Mouse (Mus musculus) small intestine, adult 2 months (tissue): ENCODE measurements around the gene Pip5k1c.

ENCODE experiments used
- CTCF ChIP-seq: fragments of 200-500 bp; IDR thresholded peaks from 2 replicates; pipeline ENCODE4 v1.5.1; 2012; ENCODE audit warnings: low read depth, mild to moderate bottlenecking, control low read depth, inconsistent platforms, low read length, moderate library complexity, mixed read lengths; ENCODE audit not compliant: insufficient replicate concordance, insufficient read length; ENCODE audit errors: extremely low read depth
- POLR2A ChIP-seq: fragments of 200-500 bp; IDR thresholded peaks from 2 replicates; pipeline ENCODE4 v1.6.1; 2012; ENCODE audit warnings: low read depth, mild to moderate bottlenecking, control low read depth, inconsistent platforms, low read length, moderate library complexity

DNA sequence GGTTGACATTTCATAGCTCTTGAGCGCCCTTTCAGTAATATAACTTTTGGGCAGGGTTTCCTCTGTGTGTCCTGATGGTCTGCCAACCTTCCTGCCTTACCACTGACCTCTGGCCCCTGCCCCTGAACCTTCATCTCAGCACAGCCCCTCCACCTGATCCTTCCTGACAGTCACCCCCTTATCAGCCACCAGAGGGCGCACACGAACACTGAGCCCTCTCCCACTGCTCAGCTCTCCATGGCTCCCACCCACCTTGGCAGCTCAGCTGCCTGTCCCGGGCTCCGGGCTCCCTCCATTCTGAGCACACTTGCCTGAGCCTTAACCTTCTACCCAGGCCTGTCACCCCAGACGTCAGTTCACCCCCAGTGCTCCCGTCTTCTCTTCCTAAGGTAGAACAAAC, 3.5 kb upstream of the Pip5k1c start:
- TF ChIP-seq CTCF (peak; percentile 88), POLR2A (no peak)
